Mouse (Mus musculus) mesoderm, embryonic 11.5 days (tissue): ENCODE results near the gene Sipa1l2.

Source experiments
- DNase-seq: peaks from one replicate; pipeline ENCODE4 v3.0.0-alpha.2; 2012; ENCODE audit warnings: low read depth, low spot score

The Sipa1l2 gene

GRCm38 (mm10) chr8:125569533-125570365 is at the start of gene Sipa1l2:
Gene Sipa1l2, minus strand, starts transcription at chr8:125569808.
- peak; percentile 97 for DNase-seq

DNA sequence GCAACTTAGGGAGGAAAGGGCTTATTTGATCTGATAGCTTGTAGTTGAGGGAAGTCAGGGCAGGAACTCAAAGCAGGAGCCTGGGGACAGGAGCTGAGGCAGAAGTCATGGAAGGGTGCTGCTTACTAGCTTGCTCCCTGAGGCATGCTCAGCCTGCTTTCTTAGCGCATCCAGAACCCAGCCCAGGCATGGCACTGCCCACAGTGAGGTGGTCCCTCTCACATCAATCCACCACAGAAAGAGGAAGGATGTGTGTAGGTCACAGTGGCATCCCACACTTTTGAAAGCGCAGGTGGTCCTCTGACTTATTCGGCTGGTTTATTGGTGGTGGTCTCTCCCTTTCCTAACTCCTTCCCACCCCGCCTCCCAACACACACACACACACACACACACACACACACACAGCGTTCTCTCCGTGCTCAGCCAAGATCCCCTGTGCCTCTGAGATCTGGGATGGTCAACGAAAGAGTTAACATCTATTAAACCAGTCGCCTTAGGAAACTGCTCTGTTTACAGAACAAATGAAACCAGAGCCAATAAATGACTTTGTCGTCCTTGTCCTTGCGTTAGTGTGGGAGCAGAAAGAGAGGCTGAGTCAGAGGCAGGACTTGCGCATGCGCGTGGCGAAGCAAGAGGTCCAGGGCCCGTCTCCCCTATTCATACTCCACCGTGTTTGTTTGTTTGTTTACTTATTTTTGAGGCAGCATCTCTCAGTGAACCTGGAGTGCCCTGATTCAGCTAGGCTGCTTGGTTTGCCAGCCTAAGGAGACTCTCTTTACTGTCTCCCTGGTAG is 49.1 kb upstream of the Sipa1l2 start:
- DNase-seq: no peak

DNA sequence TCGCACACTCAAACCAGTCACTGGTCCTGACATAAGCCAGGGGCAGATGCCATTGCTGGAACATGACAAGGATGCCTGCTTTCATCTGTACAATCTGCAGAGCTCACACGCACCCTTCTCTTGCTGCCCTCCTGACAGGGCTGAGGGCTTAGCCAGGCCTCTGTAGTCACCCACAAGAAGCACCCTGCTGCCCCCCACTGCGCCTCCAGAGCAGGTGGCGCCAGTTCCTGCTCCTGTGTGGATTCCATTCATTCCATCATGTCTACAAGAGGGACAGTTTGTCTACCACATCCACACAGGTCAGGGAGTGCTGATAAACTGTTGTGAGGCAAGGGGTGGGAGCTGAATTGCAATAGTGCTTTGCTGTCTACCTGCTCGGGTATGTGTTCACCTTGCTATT is 47.3 kb upstream of the Sipa1l2 start:
- DNase-seq: no peak

DNA sequence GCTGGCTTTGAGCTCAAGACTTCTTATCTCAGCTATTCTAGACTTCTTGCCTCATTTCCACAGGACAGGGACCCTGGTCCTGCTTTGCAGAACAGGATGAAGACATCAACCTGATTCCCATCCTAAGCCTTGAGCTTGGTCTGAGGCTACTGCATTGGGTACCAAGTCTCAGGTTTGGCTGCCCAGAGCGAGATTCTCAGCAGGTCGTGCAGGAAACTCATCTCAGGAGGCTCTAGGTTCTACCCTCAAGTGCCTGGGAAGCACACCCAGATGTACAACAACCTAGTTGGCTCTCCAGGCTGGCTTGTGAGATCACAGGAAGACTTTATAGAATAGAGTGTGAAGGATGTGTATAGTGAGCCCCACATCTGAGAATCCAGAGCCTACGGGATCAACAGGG is 46.4 kb upstream of the Sipa1l2 start:
- DNase-seq: no peak

DNA sequence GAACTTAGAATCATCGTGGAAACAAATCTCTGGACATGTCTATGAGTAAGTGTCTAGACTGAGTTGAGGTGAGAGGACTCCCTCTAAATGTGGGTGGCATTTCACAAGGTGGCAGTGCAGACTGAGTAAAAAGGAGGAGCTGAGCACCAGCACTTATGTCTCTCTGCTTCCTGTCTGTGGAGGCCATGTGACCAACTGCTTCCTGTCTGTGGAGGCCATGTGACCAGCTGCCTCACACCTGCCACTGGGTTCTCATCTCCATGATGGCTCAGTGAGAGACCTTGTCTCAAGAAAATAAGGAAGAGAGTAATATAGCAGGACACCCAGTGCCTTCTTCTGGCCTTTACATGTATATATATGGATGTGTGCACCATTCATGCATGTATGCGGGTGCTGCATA is 43.9 kb upstream of the Sipa1l2 start:
- no peak for DNase-seq

DNA sequence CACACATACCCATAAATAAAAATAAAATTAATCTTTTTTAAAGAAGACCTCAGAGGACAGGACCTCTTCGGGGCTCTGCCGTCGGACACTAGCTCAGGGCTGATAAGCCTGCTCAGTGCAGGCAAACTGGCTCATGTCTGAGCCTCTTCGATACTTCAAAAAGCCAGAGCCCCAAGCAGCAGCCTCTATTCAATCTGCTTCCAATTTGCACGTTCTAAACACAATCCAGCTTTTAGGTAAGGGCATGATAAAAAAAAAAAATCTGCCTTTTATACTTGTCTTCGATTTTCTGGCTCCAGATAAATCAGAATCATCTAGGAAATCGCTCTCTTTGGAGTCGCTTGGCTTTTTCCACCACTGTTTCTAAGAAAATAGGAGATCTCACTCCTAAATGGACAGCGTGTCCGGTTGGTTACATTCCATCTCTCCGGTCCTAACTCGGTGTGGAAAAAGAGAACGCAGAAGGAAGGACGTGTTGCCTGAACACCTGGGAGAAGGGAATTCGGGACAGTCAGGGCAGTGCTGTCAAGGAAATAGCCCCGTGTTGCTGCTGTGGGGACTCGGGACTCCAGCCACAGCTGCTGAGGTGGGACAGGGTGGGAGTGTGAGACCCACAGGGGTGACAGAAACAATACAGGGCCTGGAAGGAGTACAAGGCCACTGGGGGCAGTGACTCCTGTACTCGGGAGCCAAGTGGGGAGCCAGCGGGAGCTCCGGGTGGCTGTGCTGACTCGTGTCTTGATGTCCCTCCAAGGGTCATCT is 42.4 kb upstream of the Sipa1l2 start:
- DNase-seq: no peak

DNA sequence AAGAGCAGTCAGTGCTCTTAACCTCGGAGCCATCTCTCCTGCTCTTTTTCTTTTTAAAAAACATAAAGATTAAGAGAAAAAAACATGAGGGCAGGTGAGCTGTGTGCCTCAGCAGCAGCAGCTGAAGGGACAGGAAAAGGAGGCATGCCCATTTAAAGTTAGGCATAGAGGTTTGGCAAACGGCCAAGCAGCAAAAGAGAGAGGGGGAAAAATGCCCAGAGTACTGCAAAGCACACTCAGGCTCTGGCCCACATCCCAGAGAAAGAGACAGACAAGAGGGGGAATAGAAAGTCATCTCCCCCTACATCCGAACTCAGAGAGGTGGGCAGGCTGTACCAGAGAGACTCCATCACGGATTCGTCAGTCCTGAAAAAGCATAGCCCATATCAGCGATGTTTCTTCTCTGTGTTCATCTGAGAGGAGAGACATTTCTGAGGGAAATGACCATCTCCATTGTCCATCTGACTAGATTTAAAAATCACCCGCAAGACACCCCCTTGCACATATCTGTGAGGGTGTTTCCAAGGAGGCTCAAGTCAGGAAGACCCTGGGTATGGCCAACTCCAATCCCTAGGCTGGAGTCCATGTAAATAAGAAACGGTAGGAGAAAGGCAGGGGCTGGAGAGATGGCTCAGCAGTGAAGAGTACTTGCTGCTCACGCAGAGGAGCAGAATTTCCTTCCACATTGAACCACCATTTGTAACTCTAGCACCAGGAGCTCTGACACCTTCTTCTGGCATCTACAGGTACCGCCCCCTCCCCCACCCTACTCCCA is 41.6 kb upstream of the Sipa1l2 start:
- DNase-seq: no peak

DNA sequence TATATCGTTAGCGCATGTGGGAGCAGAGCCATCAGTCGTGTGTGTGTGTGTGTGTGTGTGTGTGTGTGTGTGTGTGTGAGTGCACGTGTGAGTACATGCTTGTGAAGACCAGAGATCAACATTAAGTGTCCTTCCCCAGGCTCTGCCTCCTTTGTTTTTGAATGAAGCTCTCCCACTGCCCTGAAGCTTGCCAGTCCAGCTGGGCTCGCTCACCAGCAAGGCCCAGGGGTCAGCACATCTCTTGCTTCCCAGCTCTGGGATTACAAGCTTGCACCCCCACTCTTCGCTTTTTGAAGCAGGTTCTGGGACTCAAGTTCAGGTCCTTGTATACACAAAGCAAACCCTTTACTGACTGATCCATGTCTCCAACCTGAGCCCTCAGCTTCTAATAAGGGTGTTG is 40.1 kb upstream of the Sipa1l2 start:
- DNase-seq: no peak

DNA sequence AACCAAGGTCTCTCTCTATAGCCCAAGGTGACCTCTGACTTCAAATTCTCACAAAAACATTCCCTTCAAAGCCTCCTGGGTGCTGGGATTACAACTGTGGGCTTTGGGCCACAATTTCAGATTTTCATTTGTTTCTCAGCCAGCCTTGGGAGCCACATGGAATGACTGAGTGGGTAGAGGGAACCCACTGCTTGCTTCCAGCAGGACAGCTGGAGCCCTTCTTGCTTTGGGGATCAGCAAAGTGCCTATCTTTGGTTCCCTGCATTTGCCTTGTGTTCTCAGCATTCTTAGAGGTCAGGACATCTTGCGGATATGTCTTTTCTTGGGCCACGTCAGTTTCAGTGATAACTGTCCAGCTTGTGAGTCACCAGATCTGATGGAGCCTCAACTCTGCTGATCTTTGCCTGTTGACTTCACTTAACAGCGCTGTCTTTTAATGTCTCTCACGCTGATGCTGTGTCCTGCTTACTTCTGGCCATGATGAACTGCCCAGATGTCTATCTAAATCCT is 38.2 kb upstream of the Sipa1l2 start:
- no peak for DNase-seq

DNA sequence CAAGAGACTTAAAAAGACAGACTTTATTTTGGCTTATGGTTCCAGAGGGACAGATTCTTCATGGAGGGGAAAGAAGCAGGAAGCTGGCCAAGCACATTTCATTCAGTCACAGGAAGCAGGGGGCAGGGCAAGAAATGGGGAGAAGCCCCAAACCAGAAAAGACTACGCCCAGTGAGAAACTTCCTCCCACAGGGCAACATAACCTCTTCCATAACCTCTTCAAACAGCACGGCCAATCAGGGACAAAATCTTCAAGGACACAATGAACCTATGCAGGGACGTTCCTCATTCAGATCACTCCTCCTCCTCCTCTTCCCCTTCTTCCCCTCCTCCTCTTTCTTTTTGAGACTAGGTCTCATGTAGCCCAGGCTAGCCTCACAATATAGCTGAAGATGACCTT is 37.3 kb upstream of the Sipa1l2 start:
- DNase-seq: no peak

- no peak for DNase-seq
Observed at GRCm38 (mm10) chr8:125604817-125605512, 35.4 kb upstream of the Sipa1l2 start.

DNA sequence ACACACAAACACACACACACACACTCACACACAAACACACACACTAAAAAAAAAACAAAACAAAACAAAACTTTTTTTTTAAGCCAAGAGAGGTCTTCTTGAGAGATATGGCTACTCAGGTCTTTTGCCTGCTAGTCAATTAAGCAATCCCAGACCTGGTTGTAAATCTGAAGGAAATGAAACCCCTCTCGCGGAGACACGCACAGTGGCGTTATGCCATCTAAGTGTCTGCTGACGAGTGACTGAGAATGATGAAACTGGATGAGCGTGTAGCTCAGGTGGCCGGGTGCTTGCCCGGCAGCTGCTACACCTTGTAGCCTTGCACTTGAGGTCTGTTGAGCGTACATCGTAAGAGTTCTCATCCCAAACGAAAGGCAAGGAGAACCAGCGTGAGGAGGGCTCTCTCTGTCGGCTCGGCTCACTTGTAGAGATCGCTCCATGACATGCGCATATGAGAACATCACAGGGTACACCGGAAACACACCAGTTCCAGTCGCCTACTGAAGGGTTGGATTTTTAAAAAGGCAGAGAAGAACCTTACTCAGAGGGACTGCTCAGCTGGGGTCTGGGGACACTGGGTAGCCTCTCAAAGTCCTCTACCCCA is 34.7 kb upstream of the Sipa1l2 start:
- no peak for DNase-seq

- no peak for DNase-seq
Observed at GRCm38 (mm10) chr8:125603312-125603840, 33.8 kb upstream of the Sipa1l2 start.

DNA sequence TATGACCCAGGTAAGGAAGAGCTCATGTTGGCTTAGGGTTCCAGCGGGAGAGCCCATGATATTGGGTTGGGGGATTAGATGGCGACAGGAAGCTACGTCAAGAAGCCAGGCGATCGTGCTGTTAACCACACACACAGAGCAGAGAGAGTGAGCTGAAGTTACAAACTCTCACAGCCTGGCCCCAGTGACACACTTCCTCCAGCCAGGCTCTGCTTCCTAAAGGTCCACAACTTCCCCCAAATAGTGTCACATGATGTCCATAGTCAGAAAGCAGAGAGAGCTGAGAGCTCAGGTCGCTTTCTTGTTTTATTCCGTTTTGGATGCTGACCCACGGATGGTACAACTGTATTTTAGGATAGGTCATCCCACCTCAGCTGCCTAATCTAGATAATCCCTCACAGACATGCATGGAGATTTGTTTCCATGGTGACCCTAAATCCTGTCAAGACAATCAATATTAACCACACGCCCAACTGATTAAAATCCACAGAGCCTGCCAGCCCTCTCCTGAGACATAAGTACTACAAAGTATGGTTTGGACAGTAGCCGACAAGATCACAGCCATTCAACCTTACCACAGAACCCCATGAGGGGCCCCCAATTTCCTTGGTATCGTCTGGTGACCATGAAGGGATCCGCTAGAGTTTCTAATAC is 30.6 kb upstream of the Sipa1l2 start:
- no peak for DNase-seq

DNA sequence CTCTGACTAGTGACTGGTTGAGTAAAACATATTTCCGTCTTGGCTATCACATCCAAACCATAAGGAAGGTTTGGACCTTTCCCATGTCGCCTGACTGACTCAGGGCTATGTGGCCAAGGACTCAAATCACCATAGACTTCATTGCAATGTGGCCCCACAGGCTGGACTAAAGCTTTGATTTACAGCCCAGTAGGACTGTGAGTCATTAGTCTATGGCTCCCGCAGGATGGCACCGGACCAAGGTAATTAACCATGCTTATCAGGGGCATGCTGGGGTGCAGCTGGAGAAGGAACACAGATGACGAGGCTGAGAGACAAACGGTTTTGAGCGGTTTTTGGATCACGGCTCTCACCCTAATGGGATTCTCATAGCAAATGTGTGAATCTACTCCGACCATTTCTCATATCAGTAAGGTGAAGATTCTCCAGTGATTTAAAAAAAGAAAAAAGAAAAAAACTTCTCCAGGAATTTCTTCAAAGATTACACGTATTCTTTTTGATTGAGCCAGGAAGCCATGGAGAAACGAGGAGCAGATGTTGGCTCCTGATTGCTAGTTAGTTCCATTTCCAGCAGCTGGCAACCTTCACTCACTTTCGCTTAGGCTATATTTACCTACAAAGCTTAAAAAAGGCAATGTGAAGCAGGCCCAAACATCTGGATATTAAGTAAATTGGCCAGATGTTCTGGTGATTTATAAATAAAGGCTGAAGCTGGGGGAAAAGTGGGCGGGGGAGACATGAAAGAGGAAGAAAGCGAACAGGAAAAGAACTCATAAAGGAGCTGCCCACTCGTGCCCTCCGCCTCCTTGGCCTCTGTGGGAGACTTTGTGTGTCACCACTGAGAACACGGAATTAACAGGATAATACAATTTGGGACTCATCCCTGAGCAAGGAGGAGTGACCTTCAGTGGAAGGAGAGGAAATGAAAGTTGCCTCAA is 26.2 kb upstream of the Sipa1l2 start:
- no peak for DNase-seq

GRCm38 (mm10) chr8:125590363-125590762 is 20.8 kb upstream of the Sipa1l2 start:
- peak; percentile 57 for DNase-seq

DNA sequence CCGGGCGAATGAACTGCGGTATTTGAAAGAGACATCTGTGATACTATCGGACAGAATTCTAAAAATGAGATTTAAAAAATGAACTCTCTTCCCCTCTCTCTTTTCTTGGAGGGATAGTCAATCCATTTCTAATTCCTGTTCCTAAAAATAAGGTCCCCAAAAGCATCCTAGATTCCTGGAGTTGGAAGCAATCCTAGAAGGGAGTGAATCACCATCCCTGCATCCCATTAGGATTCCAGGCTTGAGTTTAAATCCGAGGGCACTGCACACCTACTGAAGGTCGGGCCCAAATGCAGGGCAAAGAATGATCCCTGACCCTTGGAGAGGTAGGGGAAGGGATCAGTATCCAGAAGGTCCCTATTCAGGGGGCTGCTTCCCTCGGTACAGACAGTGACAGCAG is 17.0 kb upstream of the Sipa1l2 start:
- no peak for DNase-seq

DNA sequence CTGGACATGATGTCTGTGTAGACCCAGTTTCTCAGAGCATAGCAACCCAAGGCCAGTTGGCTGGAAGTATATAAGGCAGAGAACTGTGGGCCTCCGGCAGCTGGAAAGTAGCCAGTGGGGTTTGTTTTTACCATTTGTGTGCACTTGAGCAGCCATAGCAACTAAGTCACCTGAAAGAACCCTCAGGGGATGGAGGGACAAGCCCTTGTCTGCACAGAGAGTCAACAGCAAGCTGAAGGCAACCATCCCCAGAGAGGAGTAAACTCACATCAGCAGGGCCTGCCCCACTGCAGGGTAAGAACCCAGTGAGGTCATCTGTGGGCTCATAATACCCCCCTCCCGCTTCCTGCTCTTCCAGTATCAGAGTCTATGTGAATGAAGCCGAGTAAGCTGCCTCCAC is 14.7 kb upstream of the Sipa1l2 start:
- DNase-seq: no peak
